Mouse (Mus musculus) hindbrain, embryonic 14.5 days (tissue): ENCODE data around the gene Scfd2. TPM values are rescaled to one million over a fixed set of nuclear protein-coding genes. Genes with fewer than 3 reads are reported as not detected.

Source experiments
- ATAC-seq: fragments of 200-750 bp; cut with Nextera tagmentation; 2 replicates; pipeline ENCODE4 v1.8.0; 2017; ENCODE audit warnings: moderate number of reproducible peaks, mild to moderate bottlenecking, moderate TSS enrichment, moderate library complexity; ENCODE audit not compliant: low FRiP score
- DNase-seq: peaks from one replicate; pipeline ENCODE4 v3.0.0-alpha.2; 2015; ENCODE audit warnings: low spot score
- H3K27ac ChIP-seq: fragments of 300-500 bp; sonication (generic); 2 replicates; pipeline ENCODE4 v1.5.1; 2014; ENCODE audit warnings: mild to moderate bottlenecking, moderate library complexity
- H3K27me3 ChIP-seq: fragments of 300-500 bp; sonication (generic); 2 replicates; pipeline ENCODE4 v1.6.1; 2014; ENCODE audit warnings: mild to moderate bottlenecking, low read length, mixed read lengths; ENCODE audit not compliant: control insufficient read depth, insufficient read depth
- H3K36me3 ChIP-seq: fragments of 300-500 bp; sonication (generic); replicated peaks from 2 replicates; pipeline ENCODE4 v1.6.1; 2014; ENCODE audit not compliant: control insufficient read depth, insufficient read depth
- H3K4me1 ChIP-seq: fragments of 300-500 bp; sonication (generic); replicated peaks from 2 replicates; pipeline ENCODE4 v1.6.1; 2014; ENCODE audit warnings: antibody characterized with exemption, low read length, mixed read lengths; ENCODE audit not compliant: control insufficient read depth, insufficient read depth
- H3K4me2 ChIP-seq: fragments of 300-500 bp; sonication (generic); replicated peaks from 2 replicates; pipeline ENCODE4 v1.6.1; 2014; ENCODE audit warnings: mild to moderate bottlenecking, moderate library complexity
- H3K4me3 ChIP-seq: fragments of 300-500 bp; sonication (generic); replicated peaks from 2 replicates; pipeline ENCODE4 v1.5.1; 2014; ENCODE audit warnings: mild to moderate bottlenecking, low read length
- H3K9ac ChIP-seq: fragments of 300-500 bp; sonication (generic); 2 replicates; pipeline ENCODE4 v1.6.1; 2014
- H3K9me3 ChIP-seq: fragments of 300-500 bp; sonication (generic); 2 replicates; pipeline ENCODE4 v1.6.1; 2016; ENCODE audit warnings: low read length; ENCODE audit not compliant: control insufficient read depth
- WGBS: fragments of 180-500 bp; shearing (Covaris S2); extraction: QIAGEN DNeasy Blood & Tissue Kit; methylation state at CpG from one replicate; pipeline ENCODE4 v1.1.7; 2014; 5-methylcytosine and 5-hydroxymethylcytosine counted together
- polyA plus RNA-seq: library from polyadenylated mRNA; unstranded; fragments of >200 nt; fragmentation: Nextera tagmentation; extraction: Ambion mirVana; gene quantifications from 2 replicates; pipeline ENCODE4 v1.2.1, GENCODE M21; 2014

Scfd2 gene
- polyA plus RNA-seq, 1 experiment from 2014 or later = 18.8 TPM

- Histone ChIP-seq H3K27ac (no peak overlapping the region), H3K36me3 (no peaks in the 10 kb centered on the region), H3K4me1 (peaks cover 13% of the 10 kb centered on the region), H3K27me3 (no peaks in the 10 kb centered on the region), H3K4me2 (no peak overlapping the region), H3K9ac (no peak overlapping the region), H3K4me3 (no peak overlapping the region), H3K9me3 (no peaks in the 10 kb centered on the region)
- WGBS = 90% methylated on average over 6 of the region's 6 CpGs
- ATAC-seq = no peak
- DNase-seq = no peak
Measured at GRCm38 (mm10) chr5:74158929-74159632, 372.5 kb downstream of the Scfd2 start.

- DNase-seq (no peak), ATAC-seq (no peak)
- no peak overlapping the region for H3K4me3 ChIP-seq
- no peak overlapping the region for H3K4me2 ChIP-seq
- no peaks in the 10 kb centered on the region for H3K27me3 ChIP-seq
- no peak overlapping the region for H3K9ac ChIP-seq
- H3K27ac ChIP-seq = no peak overlapping the region
- WGBS = 51% methylated on average over 7 of the region's 7 CpGs
- H3K36me3 ChIP-seq = no peaks in the 10 kb centered on the region
- H3K9me3 ChIP-seq = no peaks in the 10 kb centered on the region
- no peaks in the 10 kb centered on the region for H3K4me1 ChIP-seq
Measured at GRCm38 (mm10) chr5:74155860-74156351, 375.7 kb downstream of the Scfd2 start.

Other genes with a start within 250 kb of the Scfd2 start
- gene Fip1l1, start 3.7 kb upstream of the Scfd2 start, polyA plus RNA-seq = 68.7 and 72.0 TPM in 2 replicates
- gene Lnx1, start 171.2 kb upstream of the Scfd2 start, polyA plus RNA-seq = 10.3 and 14.0 TPM in 2 replicates